Mouse (Mus musculus) midbrain, embryonic 15.5 days (tissue): ENCODE results near the gene Rgs14. TPM values are rescaled to one million over a fixed set of nuclear protein-coding genes. Genes with fewer than 3 reads are reported as not detected.

Source experiments
- ATAC-seq: fragments of 200-750 bp; cut with Nextera tagmentation; replicated peaks from 2 replicates; pipeline ENCODE4 v1.8.0; 2017; ENCODE audit warnings: moderate TSS enrichment
- H3K27ac ChIP-seq: fragments of 300-500 bp; sonication (generic); 2 replicates; pipeline ENCODE4 v1.5.1; 2015; ENCODE audit warnings: mild to moderate bottlenecking, inconsistent platforms
- H3K27me3 ChIP-seq: fragments of 300-500 bp; sonication (generic); replicated peaks from 2 replicates; pipeline ENCODE4 v1.6.1; 2015; ENCODE audit warnings: inconsistent platforms
- H3K36me3 ChIP-seq: fragments of 300-500 bp; sonication (generic); replicated peaks from 2 replicates; pipeline ENCODE4 v1.6.1; 2015; ENCODE audit warnings: inconsistent platforms
- H3K4me1 ChIP-seq: fragments of 300-500 bp; sonication (generic); 2 replicates; pipeline ENCODE4 v1.6.1; 2015; ENCODE audit warnings: inconsistent platforms
- H3K4me2 ChIP-seq: fragments of 300-500 bp; sonication (generic); 2 replicates; pipeline ENCODE4 v1.6.1; 2015; ENCODE audit warnings: inconsistent platforms, mild to moderate bottlenecking, moderate library complexity
- H3K4me3 ChIP-seq: fragments of 300-500 bp; sonication (generic); 2 replicates; pipeline ENCODE4 v1.5.1; 2015; ENCODE audit warnings: mild to moderate bottlenecking, inconsistent platforms
- H3K9ac ChIP-seq: fragments of 300-500 bp; sonication (generic); 2 replicates; pipeline ENCODE4 v1.6.1; 2015; ENCODE audit warnings: mild to moderate bottlenecking, inconsistent platforms
- H3K9me3 ChIP-seq: fragments of 300-500 bp; sonication (generic); 2 replicates; pipeline ENCODE4 v1.6.1; 2016; ENCODE audit warnings: inconsistent platforms
- WGBS: fragments of 180-500 bp; shearing (Covaris S2); methylation state at CpG from one replicate; pipeline ENCODE4 v1.1.7; 2015; ENCODE audit warnings: mixed read lengths; 5-methylcytosine and 5-hydroxymethylcytosine counted together
- polyA plus RNA-seq: library from polyadenylated mRNA; unstranded; fragments of >200 nt; fragmentation: Nextera tagmentation; extraction: Ambion mirVana; gene quantifications from 2 replicates; pipeline ENCODE4 v1.2.1, GENCODE M21; 2015

The Rgs14 gene
- polyA plus RNA-seq, 1 experiment from 2014 or later: 0.52 TPM

DNA sequence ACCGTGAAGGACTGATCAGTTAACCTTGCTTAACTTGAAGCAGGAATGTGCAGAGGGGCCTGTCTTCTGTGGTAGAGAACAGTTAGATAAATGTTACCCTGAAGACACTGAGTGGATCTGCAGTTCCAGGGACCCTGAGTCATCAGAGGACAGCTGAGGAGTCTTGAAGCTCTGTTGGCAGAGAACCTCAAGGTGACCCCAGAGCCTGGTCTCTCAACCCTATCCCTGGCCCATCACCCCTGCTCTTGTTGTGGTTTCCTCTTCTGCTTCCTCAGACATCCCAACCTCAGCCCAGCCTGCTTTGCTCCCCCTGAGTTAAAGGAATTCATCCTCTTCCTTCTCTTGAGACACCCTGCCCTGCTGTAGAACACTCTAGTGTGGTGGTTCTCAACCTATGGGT lies 28.6 kb downstream of the Rgs14 start, which contains the start of gene Slc34a1:
Gene Slc34a1, plus strand, starts transcription at position 100 of the 400 bp plus-strand sequence.
- 92% methylated on average over 1 of the region's 1 CpGs for WGBS
- no peaks in the 10 kb centered on the region for H3K4me1 ChIP-seq

DNA sequence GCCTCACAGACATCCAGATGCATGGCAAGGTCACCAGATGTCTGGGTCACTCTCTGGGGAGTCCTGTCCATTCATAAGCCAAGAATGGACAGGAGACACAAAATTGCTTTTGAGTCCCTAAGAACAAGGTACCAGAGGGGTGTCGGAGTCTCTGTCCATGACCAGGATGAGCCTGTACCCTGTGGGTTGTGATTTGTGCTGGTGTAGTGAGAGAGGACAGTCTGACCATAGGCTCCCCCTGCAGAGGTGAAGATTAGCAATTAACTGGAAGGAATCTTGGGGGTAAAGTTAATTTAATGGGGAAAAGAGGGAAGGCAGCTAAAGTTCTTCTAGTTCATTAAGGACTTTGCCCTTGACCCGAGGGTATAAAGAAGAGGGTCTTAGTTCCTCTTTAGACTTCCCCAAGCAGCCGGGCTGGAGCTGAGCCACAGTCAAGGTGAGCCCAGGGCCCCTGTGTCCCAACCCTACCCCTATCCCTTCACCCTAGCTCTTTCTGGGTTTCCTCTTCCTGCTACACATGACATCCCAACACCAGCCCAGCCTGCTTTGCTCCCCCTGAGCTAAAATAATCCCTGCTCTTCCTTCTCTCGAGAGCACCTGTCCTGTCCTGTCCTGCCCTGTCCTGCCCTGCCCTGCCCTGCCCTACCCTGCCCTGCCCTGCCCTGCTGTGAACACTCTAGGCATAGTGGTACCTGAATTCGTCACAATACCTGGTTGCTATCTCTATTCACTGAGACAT lies 29.9 kb downstream of the Rgs14 start:
- Histone ChIP-seq H3K4me3 (no peak overlapping the region), H3K27ac (no peak overlapping the region), H3K36me3 (no peaks in the 10 kb centered on the region), H3K9ac (no peak overlapping the region), H3K9me3 (no peaks in the 10 kb centered on the region), H3K4me1 (no peaks in the 10 kb centered on the region), H3K4me2 (no peak overlapping the region), H3K27me3 (no peaks in the 10 kb centered on the region)
- 53% methylated on average over 5 of the region's 5 CpGs for WGBS
- ATAC-seq: no peak

More for the DNA sequence above, 28.6 kb downstream of the Rgs14 start, which contains the start of gene Slc34a1:
- H3K27ac ChIP-seq: no peak within 1 kb of the TSS
- H3K9me3 ChIP-seq: no peaks in the 10 kb centered on the region
- H3K9ac ChIP-seq: no peak within 1 kb of the TSS
- H3K27me3 ChIP-seq: no peaks in the 10 kb centered on the region
- H3K4me2 ChIP-seq: no peak within 1 kb of the TSS
- H3K36me3 ChIP-seq: no peaks in the 10 kb centered on the region
- ATAC-seq: no peak
- H3K4me3 ChIP-seq: no peak within 1 kb of the TSS

DNA sequence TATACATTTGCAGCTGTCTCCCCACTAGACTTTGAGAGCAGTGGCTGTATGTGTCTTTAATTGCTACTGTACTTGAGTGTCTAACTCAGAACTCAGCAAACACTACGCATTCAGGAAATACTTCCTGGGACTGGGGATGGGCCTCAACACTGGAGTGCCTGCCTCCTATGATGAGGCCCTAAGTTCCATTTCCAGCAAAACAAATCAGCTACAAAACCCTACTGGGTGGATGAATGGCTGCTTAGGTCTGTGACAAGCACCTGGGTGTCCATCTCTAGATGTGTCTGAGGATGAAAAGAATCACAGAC lies 30.5 kb downstream of the Rgs14 start:
- Histone ChIP-seq H3K27ac (no peak overlapping the region), H3K36me3 (no peaks in the 10 kb centered on the region), H3K4me2 (no peak overlapping the region), H3K9me3 (no peaks in the 10 kb centered on the region), H3K4me3 (no peak overlapping the region), H3K4me1 (peaks cover under 1% of the 10 kb centered on the region; the same call in 1 of the 2 replicates), H3K27me3 (no peaks in the 10 kb centered on the region), H3K9ac (no peak overlapping the region)
- WGBS: 95% methylated on average over 1 of the region's 1 CpGs
- ATAC-seq: no peak

DNA sequence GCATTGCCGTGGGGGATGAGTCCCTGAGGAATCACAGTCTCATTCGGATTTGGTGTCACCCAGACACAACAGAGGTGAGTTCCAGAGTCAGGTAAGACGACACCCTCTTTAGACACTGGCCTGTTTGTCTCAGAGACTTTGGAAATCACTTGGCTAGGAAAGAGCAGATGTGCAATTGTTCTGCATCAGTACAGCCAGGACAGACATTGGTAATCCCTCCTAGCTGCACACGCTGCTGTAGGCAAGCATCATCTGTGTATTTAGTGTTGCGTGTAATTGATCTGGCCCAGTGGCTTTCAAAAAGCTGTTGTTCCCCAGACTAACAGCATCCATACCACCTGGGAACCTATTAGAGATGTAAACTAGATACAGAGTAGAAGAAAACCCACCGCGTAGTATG lies 33.7 kb downstream of the Rgs14 start:
- Histone ChIP-seq H3K27me3 (no peaks in the 10 kb centered on the region), H3K9ac (no peak overlapping the region), H3K9me3 (no peaks in the 10 kb centered on the region), H3K36me3 (no peaks in the 10 kb centered on the region), H3K27ac (no peak overlapping the region), H3K4me3 (no peak overlapping the region), H3K4me2 (no peak overlapping the region), H3K4me1 (peaks cover 12% of the 10 kb centered on the region)
- 56% methylated on average over 7 of the region's 7 CpGs for WGBS
- no peak for ATAC-seq

DNA sequence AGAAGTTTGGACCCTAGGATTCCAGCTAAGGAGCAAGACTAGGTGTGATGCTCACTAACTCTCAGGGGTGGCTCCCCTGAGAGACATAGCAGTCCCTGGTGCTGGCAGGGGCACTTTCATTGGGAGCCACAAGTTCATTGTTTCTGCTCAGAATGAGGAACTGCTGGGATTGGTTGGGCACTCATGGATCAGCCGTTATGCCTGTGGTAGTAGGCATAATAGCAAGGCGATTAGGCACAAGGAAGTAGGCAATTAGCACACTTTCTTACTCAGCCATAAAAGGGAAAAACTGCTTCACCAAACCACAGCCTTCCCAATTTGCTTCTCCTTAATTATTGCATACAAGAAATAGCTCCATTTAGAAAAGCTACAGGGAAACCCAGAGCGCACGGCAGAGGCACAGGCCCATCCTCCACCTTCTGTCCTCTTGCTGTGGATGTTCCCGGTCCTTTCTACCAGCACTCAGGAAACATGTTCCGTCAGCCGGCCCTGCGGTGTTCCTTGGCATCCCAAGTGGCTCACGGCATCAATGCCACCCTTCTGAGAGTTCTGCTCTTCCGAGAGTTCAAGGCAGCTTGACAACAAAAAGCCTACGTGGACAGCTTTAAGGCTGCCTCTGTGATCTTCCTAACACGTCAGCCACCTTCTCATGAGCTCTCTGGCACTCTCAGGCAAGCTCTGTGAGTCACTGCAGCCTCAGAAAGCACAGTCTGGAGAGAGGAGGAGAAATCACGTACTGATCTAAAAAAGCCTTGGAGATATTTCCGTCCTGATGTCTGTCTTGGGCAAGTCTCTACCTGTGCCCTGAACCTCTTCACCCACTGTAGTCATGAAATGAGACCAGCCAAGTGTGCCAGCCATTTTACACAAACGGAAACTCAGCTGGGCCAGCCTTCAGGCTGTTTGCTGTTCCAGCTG lies 34.7 kb downstream of the Rgs14 start:
- no peak overlapping the region for H3K4me2 ChIP-seq
- H3K9me3 ChIP-seq: no peaks in the 10 kb centered on the region
- no peak for ATAC-seq
- no peaks in the 10 kb centered on the region for H3K27me3 ChIP-seq
- no peak overlapping the region for H3K27ac ChIP-seq
- WGBS: 70% methylated on average over 15 of the region's 15 CpGs
- H3K4me1 ChIP-seq: peaks cover 12% of the 10 kb centered on the region
- no peak overlapping the region for H3K9ac ChIP-seq
- H3K36me3 ChIP-seq: no peaks in the 10 kb centered on the region
- H3K4me3 ChIP-seq: no peak overlapping the region

DNA sequence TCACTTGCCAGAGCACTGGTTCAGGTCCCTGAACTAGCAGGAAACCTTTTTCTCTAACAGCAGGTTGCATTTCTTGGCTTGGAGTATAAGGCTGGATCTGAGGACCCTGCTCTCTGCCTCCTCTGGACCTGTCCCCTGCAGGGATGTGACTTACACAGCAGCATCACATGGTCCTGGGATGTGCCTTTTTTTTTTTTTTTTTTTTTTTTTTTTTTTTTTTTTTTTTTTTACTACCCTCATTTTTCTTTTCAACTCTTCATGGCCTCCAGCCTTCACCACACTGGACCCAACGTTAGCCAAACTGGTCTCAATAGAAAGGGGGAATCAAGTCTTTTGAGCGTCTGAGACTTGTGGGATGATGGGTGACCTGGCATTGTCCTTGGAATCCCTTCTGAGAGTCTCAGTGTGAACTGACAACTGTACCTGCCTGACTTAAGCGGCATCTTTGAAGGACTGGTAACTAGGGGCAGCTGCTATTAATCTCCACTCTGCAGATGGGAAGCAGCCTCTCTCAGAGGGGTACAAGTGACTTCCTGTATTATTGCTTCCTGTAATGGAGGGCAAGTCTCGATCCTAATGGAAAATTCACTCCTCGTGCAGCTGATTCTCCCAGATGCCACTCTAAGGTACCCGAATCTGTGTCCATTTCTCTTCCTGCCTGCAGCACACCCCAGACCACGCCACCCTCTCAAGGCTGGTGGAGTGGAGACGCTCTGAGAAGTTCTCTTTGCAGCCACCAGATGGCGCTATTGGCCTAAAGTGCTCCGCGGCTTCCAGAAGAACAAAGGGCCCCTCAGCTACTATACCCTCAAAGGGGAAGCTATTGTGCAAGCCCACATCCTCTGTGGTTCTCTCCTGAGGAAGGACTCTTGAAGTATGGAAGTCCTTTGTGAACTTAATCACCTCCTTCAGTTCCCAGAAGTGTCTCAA lies 35.6 kb downstream of the Rgs14 start:
- 12% methylated on average over 11 of the region's 11 CpGs for WGBS

DNA sequence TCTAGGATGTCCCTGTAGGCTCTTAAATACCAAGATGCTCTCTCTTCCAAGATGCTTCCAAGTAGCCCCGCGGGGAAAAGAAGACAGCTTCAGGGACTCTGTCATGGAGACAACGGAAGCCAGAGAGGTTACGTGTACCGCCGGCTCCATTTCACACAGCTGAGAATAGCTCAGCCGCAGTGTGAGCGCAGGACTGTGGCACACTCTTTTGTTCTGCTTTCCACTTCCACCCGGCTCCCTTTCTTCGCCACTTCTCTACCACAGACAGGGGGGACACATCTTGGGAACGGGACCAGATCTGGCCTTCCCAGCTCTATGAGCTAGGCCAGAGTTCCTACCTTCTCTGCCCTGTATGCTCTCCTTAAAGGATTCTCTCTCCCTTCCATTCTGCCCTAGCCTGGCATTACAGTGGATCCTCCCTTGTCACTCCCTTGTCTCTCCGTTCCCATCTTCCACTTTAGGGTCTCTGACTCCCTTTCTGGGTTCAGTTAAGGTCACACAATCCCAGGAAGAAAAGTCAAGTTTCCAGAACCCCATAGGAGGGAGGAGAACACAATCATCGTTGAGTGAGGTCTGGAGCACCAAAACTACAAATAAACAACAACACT lies 36.4 kb downstream of the Rgs14 start:
- H3K27ac ChIP-seq: peak overlapping the region; percentile 64
- 47% methylated on average over 13 of the region's 13 CpGs for WGBS
- no peaks in the 10 kb centered on the region for H3K9me3 ChIP-seq
- H3K36me3 ChIP-seq: no peaks in the 10 kb centered on the region
- peak; percentile 71 for ATAC-seq
- peaks cover 12% of the 10 kb centered on the region for H3K4me1 ChIP-seq
- no peak overlapping the region for H3K9ac ChIP-seq
- no peaks in the 10 kb centered on the region for H3K27me3 ChIP-seq
- peak overlapping the region; percentile 3; the same call in 1 of the 2 replicates for H3K4me2 ChIP-seq
- H3K4me3 ChIP-seq: no peak overlapping the region

More for the DNA sequence above, 35.6 kb downstream of the Rgs14 start:
- Histone ChIP-seq H3K9me3 (no peaks in the 10 kb centered on the region), H3K27ac (peak overlapping the region; percentile 64), H3K27me3 (no peaks in the 10 kb centered on the region), H3K36me3 (no peaks in the 10 kb centered on the region), H3K4me2 (peak overlapping the region; percentile 34; the same call in 1 of the 2 replicates), H3K4me3 (no peak overlapping the region), H3K4me1 (peaks cover 12% of the 10 kb centered on the region), H3K9ac (no peak overlapping the region)
- peak; percentile 93 for ATAC-seq

DNA sequence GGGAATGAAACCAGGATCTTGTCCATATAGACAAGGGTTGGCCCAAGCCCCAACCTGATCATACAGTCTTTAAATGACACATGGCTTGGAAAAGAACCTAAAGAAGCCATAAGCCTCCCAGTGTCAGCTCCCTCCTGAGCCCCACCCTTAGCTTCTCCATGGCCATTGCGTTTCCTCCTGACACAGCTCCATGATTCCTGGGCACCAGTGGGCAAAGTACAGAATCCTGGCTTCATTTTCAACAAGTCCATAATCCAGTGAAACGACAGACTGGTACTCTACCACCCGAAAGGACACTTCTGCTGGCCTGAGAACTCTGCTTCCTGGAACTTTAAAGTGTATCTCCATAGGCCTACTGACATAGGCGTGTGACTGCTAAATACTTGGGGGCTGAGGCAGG lies 37.8 kb downstream of the Rgs14 start:
- ATAC-seq: no peak
- Histone ChIP-seq H3K4me2 (no peak overlapping the region), H3K27me3 (no peaks in the 10 kb centered on the region), H3K9me3 (no peaks in the 10 kb centered on the region), H3K9ac (no peak overlapping the region), H3K4me1 (peaks cover 12% of the 10 kb centered on the region), H3K4me3 (no peak overlapping the region), H3K36me3 (no peaks in the 10 kb centered on the region), H3K27ac (no peak overlapping the region)
- 90% methylated on average over 4 of the region's 4 CpGs for WGBS

DNA sequence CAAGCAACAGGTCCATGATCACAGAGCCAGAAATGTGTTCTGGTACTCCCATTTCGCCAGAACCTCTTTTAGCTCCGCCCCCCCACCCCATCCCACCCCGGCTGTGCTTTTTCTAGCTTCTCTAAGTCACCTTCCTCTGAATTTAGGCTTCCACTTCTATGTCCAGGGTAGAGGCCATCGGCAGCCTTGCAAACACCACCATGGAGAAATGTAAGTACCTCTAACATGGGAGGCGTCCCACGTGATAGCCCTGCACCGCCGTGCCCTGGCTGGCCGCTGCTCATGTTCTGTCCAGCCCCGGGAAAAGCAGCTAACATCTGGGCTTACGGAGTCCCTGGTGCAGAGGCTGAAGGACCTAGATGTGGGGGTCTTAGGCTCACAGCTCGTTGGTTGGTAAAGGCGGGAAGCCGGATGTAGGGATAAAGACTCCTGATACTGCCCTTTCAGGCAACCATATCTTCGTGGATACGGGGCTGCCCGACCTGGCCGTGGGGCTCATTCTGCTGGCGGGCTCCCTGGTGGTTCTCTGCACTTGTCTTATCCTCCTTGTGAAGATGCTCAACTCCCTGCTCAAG lies 39.1 kb downstream of the Rgs14 start:
- no peaks in the 10 kb centered on the region for H3K9me3 ChIP-seq
- H3K4me3 ChIP-seq: no peak overlapping the region
- ATAC-seq: no peak
- no peak overlapping the region for H3K9ac ChIP-seq
- no peaks in the 10 kb centered on the region for H3K27me3 ChIP-seq
- no peak overlapping the region for H3K4me2 ChIP-seq
- H3K27ac ChIP-seq: no peak overlapping the region
- H3K36me3 ChIP-seq: no peaks in the 10 kb centered on the region
- 90% methylated on average over 19 of the region's 19 CpGs for WGBS
- H3K4me1 ChIP-seq: peaks cover 12% of the 10 kb centered on the region

DNA sequence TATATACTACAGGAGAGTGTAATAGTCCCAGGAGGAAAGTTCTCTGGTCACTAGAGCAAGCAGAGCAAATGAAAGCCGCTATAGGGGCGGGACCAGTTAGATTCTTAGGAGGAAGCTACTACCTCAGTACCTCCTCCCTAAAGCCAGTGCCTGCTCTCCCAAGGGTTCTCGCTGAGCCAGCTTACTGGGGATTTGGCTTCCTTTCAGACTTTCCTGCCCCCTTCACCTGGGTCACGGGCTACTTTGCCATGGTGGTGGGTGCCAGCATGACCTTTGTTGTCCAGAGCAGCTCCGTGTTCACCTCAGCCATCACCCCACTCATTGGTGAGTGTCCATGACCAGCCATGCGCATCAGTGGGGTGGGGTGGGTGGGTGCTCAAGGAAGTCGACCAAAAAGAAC lies 42.3 kb downstream of the Rgs14 start:
- no peak overlapping the region for H3K4me2 ChIP-seq
- WGBS: 66% methylated on average over 7 of the region's 7 CpGs

DNA sequence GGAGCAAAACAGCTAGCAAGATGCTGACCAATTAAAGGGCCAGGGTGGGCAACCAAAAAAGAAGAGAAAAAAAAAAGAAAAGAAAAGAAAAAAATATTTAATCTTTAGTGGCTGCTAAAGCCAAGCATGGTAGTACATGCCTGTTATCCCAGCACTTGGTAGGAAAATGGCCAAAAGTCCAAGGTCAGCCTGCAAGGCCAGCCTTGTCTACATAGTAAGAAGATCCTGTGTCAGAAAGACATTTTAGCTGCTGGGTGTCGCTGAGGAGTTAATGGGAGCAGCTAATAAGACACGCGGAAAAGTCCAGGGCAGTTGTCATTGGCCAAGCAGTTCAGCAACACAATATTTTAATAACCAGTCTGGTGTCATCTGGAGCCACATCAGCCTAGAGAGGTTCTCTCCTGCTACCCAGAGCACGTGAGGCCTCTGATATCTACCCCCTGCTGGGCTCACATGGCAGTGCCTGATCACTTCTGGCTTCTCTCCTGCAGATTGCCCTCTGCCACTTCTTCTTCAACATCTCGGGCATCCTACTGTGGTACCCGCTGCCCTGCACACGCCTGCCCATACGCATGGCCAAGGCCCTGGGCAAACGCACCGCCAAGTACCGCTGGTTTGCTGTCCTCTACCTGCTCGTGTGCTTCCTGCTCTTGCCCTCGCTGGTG lies 43.2 kb downstream of the Rgs14 start:
- ATAC-seq: no peak
- no peak overlapping the region for H3K4me2 ChIP-seq
- H3K9ac ChIP-seq: no peak overlapping the region
- 80% methylated on average over 13 of the region's 13 CpGs for WGBS
- no peak overlapping the region for H3K4me3 ChIP-seq
- no peaks in the 10 kb centered on the region for H3K9me3 ChIP-seq
- no peaks in the 10 kb centered on the region for H3K36me3 ChIP-seq
- peaks cover 5% of the 10 kb centered on the region; the same call in 1 of the 2 replicates for H3K27me3 ChIP-seq
- no peak overlapping the region for H3K27ac ChIP-seq
- H3K4me1 ChIP-seq: peaks cover 5% of the 10 kb centered on the region; the same call in 1 of the 2 replicates

More for the DNA sequence above, 42.3 kb downstream of the Rgs14 start:
- no peak for ATAC-seq
- Histone ChIP-seq H3K27ac (no peak overlapping the region), H3K4me3 (no peak overlapping the region), H3K4me1 (peaks cover 5% of the 10 kb centered on the region; the same call in 1 of the 2 replicates), H3K27me3 (no peaks in the 10 kb centered on the region), H3K9me3 (no peaks in the 10 kb centered on the region), H3K36me3 (no peaks in the 10 kb centered on the region), H3K9ac (no peak overlapping the region)
